Mouse (Mus musculus) T-helper 2 cell (primary cell): ENCODE results near the gene Zfp383.
"Not testable (repeated sequence)": the region's sequence is repeated elsewhere in the genome, so short reads cannot be mapped to it uniquely, and the experiment has no call there.

ENCODE experiments used
- in situ Hi-C: fragments of 300-600 bp; cut with MboI, MseI; formaldehyde crosslinking; loops from one replicate; pipeline ENCODE4 v1.15.1; 2025; ENCODE audit warnings: high pct_unique_total_duplicates

Gene Zfp383

GRCm38 (mm10) chr7:29908130-29908950, at the start of gene Zfp383:
Gene Zfp383, plus strand, starts transcription at chr7:29908223.
- in situ Hi-C loops, result loop anchor here (5.0 kb wide), 1 partner anchor 46 kb away; no protein-coding TSS in a partner anchor

GRCm38 (mm10) chr7:29859532-29860517, 48.2 kb upstream of the Zfp383 start, which contains the start of gene Zfp420:
Gene Zfp420, plus strand, starts transcription at chr7:29859979.
- in situ Hi-C loops, result loop anchor here (5.0 kb wide), 3 partner anchors 38 to 92 kb away; partner anchors contain the start of genes Zfp27, Zfp383 and Zfp74

DNA sequence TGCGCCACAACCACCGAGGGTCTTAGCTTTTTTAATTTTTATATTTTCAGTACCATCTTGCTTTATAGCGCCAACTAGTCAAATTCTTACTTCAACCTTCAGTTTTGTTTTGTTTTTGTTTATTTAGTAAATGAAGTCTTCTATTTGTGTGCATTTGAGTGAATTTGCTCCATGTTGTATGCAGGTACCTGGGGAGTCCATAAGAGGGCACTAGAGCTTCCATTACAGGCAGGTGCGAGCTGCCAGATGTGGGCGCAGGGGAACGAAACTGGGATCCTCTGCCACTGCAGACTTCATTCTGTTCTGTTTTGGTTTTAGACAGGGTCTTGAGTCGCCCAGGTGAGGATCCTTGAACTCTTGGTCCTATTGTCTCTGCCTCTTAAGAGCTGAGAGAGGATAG, 46.4 kb upstream of the Zfp383 start:
- in situ Hi-C loops, result loop anchor here (5.0 kb wide), 2 partner anchors 46 to 91 kb away; partner anchors contain the start of genes Zfp27, Zfp383 and Zfp74

GRCm38 (mm10) chr7:29874256-29874655, 33.8 kb upstream of the Zfp383 start:
- in situ Hi-C loops, result no loop called here

DNA sequence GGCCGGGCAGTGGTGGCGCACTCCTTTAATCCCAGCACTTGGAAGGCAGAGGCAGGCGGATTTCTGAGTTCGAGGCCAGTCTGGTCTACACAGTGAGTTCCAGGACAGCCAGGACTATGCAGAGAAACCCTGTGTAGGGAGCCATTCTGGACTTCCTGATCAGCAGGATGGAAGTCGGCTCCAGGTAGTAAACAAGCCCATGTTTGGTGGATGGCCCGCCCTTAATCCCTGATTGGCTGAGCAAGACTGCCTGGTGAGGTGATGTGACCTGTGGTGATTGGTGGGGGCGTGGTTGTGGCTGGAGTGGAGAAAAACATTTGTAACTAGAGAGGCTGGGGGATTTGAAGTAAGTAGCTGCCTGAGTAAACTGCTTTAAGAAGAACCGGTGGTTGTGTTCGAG, 30.5 kb upstream of the Zfp383 start:
- in situ Hi-C loops, result not testable (repeated sequence)

GRCm38 (mm10) chr7:29880056-29880455, 28.0 kb upstream of the Zfp383 start:
- in situ Hi-C loops, result no loop called here

DNA sequence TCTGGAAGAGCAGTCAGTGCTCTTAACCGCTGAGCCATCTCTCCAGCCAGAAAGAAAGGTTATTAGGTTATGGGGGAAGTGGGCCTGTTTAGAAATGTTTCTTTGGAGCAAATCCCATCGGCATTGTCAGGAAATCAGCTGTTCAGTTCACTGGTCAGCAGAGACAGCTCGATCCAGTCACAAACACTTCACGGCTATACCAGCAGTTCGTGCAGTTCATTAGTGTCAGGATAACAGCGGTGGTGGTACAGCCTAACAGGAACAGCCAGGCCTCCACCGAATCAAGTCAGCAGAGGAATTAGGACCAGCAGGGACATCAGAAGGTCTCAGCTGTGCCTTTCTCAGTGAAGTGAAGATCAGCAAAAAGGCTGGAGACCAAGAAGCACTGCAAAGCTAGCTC, 27.1 kb upstream of the Zfp383 start:
- in situ Hi-C loops, result no loop called here

- in situ Hi-C loops, result no loop called here
Observed at GRCm38 (mm10) chr7:29890501-29890900, 17.5 kb upstream of the Zfp383 start.

GRCm38 (mm10) chr7:29892756-29893155, 15.3 kb upstream of the Zfp383 start:
- in situ Hi-C loops, result no loop called here

DNA sequence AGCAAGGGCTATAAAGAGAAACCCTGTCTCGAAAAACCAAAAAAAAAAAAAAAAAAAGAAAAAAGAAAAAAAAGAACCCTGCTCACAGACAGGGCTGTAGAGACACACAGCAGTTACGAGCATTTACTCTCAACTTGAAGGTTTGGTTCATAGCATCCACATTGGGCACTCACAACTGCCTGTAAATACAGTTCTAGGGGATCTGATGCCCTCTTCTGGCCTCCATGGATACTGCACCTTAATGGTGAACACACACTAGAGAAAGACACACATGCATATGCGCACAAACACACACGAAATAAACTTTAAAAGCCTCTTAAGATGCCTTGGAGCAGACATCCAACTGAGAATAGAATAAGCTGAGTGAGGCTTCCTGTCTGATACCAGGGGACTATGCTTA, 9.7 kb upstream of the Zfp383 start:
- in situ Hi-C loops, result no loop called here

- in situ Hi-C loops, result no loop called here
Observed at GRCm38 (mm10) chr7:29904101-29904500, 3.9 kb upstream of the Zfp383 start.

- in situ Hi-C loops, result loop anchor here (5.0 kb wide), 1 partner anchor 44 kb away; no protein-coding TSS in a partner anchor
Observed at GRCm38 (mm10) chr7:29905966-29906681, 1.9 kb upstream of the Zfp383 start, which contains the start of gene Zfp27. Gene Zfp27, minus strand, starts transcription at chr7:29906572.

GRCm38 (mm10) chr7:29906682-29907058, 1.4 kb upstream of the Zfp383 start:
- in situ Hi-C loops, result loop anchor here (5.0 kb wide), 1 partner anchor 44 kb away; no protein-coding TSS in a partner anchor

- in situ Hi-C loops, result loop anchor here (5.0 kb wide), 1 partner anchor 45 kb away; no protein-coding TSS in a partner anchor
Observed at GRCm38 (mm10) chr7:29907206-29907605, 817 bp upstream of the Zfp383 start.

DNA sequence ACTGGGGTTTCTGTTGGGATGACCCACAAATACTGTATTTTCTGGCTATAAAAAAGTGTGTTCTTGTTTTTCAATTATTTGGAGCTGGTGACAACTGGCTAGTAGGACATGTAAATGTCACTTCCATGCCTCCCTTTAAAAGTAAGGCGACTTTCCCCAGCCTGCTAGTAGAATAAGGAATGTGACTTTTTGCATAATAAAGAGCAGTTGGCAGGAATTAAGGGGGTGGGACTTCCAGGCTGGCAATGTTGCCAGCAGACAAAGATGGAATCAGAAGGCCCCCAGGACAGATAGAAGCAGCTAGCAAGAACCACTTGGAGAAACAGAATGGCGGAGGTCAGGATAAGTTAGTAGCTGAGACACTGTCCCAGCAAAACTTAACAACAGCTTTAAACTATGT, 2.2 kb downstream of the Zfp383 start:
- in situ Hi-C loops, result no loop called here

- in situ Hi-C loops, result no loop called here
Observed at GRCm38 (mm10) chr7:29912172-29912571, 4.1 kb downstream of the Zfp383 start.

DNA sequence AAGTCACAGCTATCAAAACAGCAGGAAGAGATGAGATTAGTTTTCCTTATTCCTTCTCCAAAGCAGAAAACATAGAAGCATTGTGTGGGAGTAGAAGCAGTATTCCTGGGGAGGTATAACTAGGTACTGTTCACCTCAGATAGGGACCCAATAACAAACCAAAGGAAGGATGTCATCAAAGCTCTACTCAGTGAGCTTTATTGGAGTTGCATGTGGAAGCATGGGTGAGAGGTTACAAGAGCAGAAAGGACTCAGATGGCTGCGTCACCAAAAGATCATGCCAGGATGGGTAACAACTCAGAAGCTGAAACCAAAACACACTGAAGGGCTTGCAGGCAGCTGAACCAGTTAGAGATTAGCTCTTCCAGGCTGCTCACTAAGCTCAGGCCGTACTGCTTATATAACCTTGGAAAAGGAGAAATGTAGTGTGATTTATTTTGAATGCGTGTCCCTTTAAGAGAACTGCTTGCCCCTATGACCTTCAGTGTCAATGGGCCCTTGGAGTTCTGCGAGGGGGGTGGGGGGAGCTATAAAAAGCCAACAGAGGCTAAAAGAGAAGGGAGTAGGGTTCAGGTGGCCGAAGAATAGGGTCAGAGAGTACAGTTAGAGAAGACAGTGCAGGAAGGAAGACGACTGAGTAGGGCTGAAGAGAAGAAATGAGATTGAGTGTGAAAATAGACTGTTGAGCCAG, 9.5 kb downstream of the Zfp383 start:
- in situ Hi-C loops, result no loop called here

GRCm38 (mm10) chr7:29918062-29918453, 10.0 kb downstream of the Zfp383 start:
- in situ Hi-C loops, result no loop called here

DNA sequence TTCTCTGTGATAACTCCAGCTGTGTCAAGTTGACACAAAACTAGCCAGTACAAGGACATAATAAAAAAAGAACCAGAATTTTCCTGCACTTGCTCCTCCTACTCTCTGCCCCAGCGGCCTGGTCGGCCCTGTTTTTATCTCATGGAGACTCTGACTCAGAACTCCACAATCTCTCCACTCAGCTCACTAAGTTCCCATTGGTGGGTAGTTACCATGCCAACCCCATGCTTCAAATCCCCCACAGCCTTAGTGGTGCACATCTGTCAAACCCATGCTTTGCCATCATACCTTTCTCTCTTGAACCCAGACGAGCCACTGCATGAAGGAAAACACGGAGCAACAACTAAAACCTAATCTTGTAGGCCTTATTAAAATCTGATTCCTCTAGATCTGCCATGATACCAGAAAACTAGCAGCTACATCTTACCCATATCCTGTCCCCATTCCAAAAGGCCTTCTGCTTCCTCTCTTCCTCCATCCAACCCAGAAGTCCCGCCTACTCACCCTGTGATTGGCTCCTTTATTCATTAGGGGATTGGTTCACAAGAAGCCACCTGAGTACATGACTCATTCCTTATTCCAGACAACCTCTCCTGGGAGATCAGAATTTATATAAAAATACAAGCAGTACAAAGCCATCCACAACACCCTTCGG, 13.5 kb downstream of the Zfp383 start:
- in situ Hi-C loops, result loop anchor here (10.0 kb wide), 1 partner anchor 1167 kb away; the partner anchor contains the start of gene Ccer2

GRCm38 (mm10) chr7:29922780-29923179, 14.8 kb downstream of the Zfp383 start:
- in situ Hi-C loops, result loop anchor here (10.0 kb wide), 1 partner anchor 1168 kb away; the partner anchor contains the start of gene Ccer2
